Mouse (Mus musculus) large intestine, adult 2 months (tissue): ENCODE data around the gene Sin3a. TPM values are rescaled to one million over a fixed set of nuclear protein-coding genes. Genes with fewer than 3 reads are reported as not detected.

Experiments used
- DNase-seq: peaks from one replicate; pipeline ENCODE4 v3.0.0-alpha.2; 2012; ENCODE audit warnings: low read depth, low spot score
- WGBS: fragments of 180-500 bp; shearing (Covaris S2); methylation state at CpG from one replicate; pipeline ENCODE4 v1.1.7; 2018; 5-methylcytosine and 5-hydroxymethylcytosine counted together
- polyA plus RNA-seq: library from polyadenylated mRNA; depleted of rRNA; stranded (reverse); fragments of >200 nt; gene quantifications from 2 replicates; pipeline ENCODE4 v1.2.3, GENCODE M21; 2012; rRNA removed

The Sin3a gene
- polyA plus RNA-seq, 1 experiment = 25.4 TPM

DNA sequence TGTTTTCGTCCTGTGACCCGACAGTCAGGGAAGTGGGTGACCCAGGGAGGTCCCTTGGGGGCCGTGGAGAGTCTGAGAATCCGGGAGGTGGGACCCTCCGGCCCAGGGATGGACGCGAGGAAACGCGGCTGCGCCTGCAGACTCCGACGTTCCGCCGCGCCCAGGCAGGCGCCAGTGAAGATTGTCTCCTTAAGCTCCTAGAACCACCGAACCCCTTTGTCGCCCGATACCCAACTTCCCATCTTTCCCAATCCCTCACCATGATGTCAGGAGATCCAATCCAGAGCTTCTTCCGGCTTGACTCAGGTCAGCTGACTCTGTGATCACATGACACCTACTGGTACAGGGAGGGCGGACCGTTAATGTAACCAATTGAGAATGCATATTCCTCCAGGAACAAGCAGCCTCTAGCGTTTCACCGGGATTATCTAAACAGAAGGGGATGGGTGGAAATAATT, 86.2 kb downstream of the Sin3a start, which contains the start of gene Commd4:
Commd4 (minus strand) TSS at position 319 of the 458 bp plus-strand sequence.
- 0% methylated on average over 24 of the region's 24 CpGs for WGBS
- peak; percentile 89 for DNase-seq

DNA sequence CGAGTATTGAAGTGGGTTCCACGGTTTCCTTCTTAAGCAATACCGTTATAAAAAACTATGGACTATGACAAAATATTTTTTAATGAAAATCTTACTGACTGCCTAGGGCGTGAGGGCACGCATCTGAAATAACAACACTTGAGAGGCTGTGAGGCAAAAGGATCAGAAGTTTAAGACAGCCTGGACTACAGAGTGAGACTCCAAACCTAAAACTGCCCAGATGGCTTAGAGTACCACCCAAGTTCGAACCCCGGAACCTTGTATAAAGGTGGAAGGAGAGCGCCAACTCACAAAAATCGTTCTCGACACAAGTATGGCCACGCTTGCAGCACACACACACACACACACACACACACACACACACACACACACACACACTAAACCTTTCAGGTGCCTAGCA, 86.7 kb downstream of the Sin3a start:
- no peak for DNase-seq
- WGBS = 36% methylated on average over 11 of the region's 11 CpGs

DNA sequence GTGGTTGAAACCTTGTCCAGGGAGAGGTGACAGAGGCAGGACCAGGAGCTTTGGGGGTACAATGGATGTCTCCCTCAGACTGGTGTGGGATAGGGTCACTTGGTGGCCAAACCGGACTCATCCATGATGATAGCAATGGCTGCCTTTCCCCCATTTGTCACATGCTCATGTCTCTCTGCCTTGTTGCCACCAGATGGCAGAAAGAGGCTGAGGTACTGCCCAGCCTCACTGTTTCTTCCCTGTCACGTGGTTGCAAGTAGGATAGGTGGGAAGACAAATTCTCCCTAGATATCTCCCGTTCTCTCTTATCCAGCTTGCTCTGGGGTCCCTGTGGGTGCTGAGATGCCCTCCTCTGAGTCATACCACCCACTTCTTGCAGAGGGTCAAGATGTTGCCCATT, 90.7 kb downstream of the Sin3a start:
- DNase-seq = no peak
- 4% methylated on average over 3 of the region's 3 CpGs for WGBS

DNA sequence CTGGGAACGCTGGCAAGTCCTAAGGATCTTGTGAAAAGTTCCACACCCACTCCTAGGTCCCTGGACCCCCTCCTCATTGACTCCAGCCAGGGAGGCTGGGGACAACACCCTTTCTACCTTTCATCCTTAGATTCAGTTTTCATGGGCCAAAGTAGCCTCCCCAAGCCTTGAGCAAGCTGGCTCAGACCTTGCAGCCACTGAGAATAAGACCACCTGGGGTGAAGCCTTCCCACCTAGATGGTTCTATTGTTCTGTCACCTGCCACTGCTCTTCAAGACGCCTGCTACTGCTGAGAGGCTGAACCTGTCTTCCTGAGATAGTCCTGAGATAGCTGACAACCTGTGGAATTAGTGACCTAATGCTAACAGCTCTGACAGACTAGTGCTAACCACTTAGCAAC, 91.3 kb downstream of the Sin3a start:
- no peak for DNase-seq
- 55% methylated on average over 2 of the region's 2 CpGs for WGBS

DNA sequence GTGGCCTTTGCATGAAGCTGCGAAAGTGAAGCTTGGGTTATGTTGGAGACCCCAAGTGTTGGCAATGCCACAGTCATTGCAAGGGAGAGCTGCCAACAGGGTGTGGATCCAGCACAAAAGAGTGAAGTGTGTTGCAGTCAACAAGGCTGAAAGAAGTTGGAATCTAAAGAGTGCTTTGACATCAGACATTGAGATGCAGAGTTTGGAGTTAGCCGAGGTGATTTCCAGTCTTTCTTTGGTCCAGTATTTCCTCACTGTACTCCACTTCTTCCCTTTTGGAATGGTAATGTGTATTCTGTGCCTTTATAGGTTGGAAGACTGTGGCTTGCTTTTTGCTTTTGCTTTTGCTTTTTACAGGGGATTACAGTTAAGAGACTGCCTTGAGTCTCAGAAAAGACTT, 94.3 kb downstream of the Sin3a start:
- no peak for DNase-seq
- 90% methylated on average over 2 of the region's 2 CpGs for WGBS

DNA sequence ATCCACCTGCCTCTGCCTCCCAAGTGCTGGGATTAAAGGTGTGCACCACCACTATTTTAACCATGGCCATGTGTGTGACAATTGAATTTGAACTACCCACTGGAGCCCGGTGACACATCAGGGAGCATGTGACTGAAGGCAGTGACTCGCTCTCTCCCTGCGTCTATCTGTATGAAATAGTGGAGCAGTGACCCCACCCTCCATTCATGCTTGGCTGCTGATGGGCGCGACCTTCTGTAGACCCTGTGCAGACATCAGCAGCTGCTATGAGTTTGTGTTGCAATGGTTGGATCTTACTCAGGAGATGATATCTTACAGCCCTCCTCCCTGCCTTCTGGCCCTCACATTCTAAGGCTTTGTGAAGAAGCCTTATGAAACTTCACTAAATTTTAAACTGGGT, 96.6 kb downstream of the Sin3a start:
- DNase-seq = no peak
- WGBS = 65% methylated on average over 5 of the region's 5 CpGs

Other genes starting within 250 kb of the Sin3a start
- gene Odf3l1, start 207.4 kb upstream of the Sin3a start, polyA plus RNA-seq = 2.2 and 3.0 TPM in 2 replicates
- 7.7 and 9.0 TPM in 2 replicates for gene Cspg4, start 207.0 kb upstream of the Sin3a start, polyA plus RNA-seq
- gene Snx33, start 143.7 kb upstream of the Sin3a start, polyA plus RNA-seq = 4.7 TPM in 2 replicates
- 117 and 124 TPM in 2 replicates for gene Imp3, start 134.6 kb upstream of the Sin3a start, polyA plus RNA-seq
- gene Snupn, start 121.2 kb upstream of the Sin3a start, polyA plus RNA-seq = 3.2 and 3.9 TPM in 2 replicates
- 12.0 and 14.2 TPM in 2 replicates for gene Ptpn9, start 77.1 kb upstream of the Sin3a start, polyA plus RNA-seq
- 90.5 and 106 TPM in 2 replicates for gene Man2c1, start 58.6 kb downstream of the Sin3a start, polyA plus RNA-seq
- gene Neil1, start 76.3 kb downstream of the Sin3a start, polyA plus RNA-seq = 12.0 and 12.8 TPM in 2 replicates
- gene Commd4, start 86.3 kb downstream of the Sin3a start, polyA plus RNA-seq = 134 and 148 TPM in 2 replicates
- not detected in 2 replicates for gene Trcg1, start 164.5 kb downstream of the Sin3a start, polyA plus RNA-seq
- gene 1700017B05Rik, start 190.6 kb downstream of the Sin3a start, polyA plus RNA-seq = 15.9 and 18.8 TPM in 2 replicates